Mouse (Mus musculus) midbrain, embryonic 16.5 days (tissue): ENCODE measurements around the gene Angptl6. TPM values are rescaled to one million over a fixed set of nuclear protein-coding genes. Genes with fewer than 3 reads are reported as not detected.

Experiments used
- ATAC-seq: fragments of 200-750 bp; cut with Nextera tagmentation; 2 replicates; pipeline ENCODE4 v1.8.0; 2017; ENCODE audit warnings: moderate TSS enrichment
- H3K27ac ChIP-seq: fragments of 300-500 bp; sonication (generic); 2 replicates; pipeline ENCODE4 v1.5.1; 2014; ENCODE audit warnings: mild to moderate bottlenecking, low read length, mixed read lengths
- H3K27me3 ChIP-seq: fragments of 300-500 bp; sonication (generic); 2 replicates; pipeline ENCODE4 v1.6.1; 2014; ENCODE audit warnings: low read depth, low read length, mixed read lengths; ENCODE audit not compliant: control insufficient read depth, insufficient read depth
- H3K36me3 ChIP-seq: fragments of 300-500 bp; sonication (generic); 2 replicates; pipeline ENCODE4 v1.6.1; 2014; ENCODE audit warnings: mild to moderate bottlenecking, low read length, moderate library complexity, mixed read lengths; ENCODE audit not compliant: control insufficient read depth, insufficient read depth
- H3K4me1 ChIP-seq: fragments of 300-500 bp; sonication (generic); 2 replicates; pipeline ENCODE4 v1.6.1; 2014; ENCODE audit warnings: mild to moderate bottlenecking, low read length, mixed read lengths; ENCODE audit not compliant: control insufficient read depth, insufficient read depth
- H3K4me2 ChIP-seq: fragments of 300-500 bp; sonication (generic); 2 replicates; pipeline ENCODE4 v1.6.1; 2014; ENCODE audit warnings: mild to moderate bottlenecking, low read length, mixed read lengths
- H3K4me3 ChIP-seq: fragments of 300-500 bp; sonication (generic); 2 replicates; pipeline ENCODE4 v1.5.1; 2014; ENCODE audit warnings: low read depth, mild to moderate bottlenecking, low read length, moderate library complexity, mixed read lengths
- H3K9ac ChIP-seq: fragments of 300-500 bp; sonication (generic); 2 replicates; pipeline ENCODE4 v1.6.1; 2014; ENCODE audit warnings: low read depth, low read length, mixed read lengths
- H3K9me3 ChIP-seq: fragments of 300-500 bp; sonication (generic); replicated peaks from 2 replicates; pipeline ENCODE4 v1.6.1; 2014; ENCODE audit warnings: mild to moderate bottlenecking, low read length, mixed read lengths; ENCODE audit not compliant: control insufficient read depth, poor library complexity, severe bottlenecking
- WGBS: fragments of 180-500 bp; shearing (Covaris S2); extraction: QIAGEN DNeasy Blood & Tissue Kit; methylation state at CpG from one replicate; pipeline ENCODE4 v1.1.7; 2014; 5-methylcytosine and 5-hydroxymethylcytosine counted together
- polyA plus RNA-seq: library from polyadenylated mRNA; unstranded; fragments of >200 nt; fragmentation: Nextera tagmentation; extraction: Ambion mirVana; gene quantifications from 2 replicates; pipeline ENCODE4 v1.2.1, GENCODE M21; 2015

Gene Angptl6
- polyA plus RNA-seq, 1 experiment from 2014 or later: 17.7 TPM

DNA sequence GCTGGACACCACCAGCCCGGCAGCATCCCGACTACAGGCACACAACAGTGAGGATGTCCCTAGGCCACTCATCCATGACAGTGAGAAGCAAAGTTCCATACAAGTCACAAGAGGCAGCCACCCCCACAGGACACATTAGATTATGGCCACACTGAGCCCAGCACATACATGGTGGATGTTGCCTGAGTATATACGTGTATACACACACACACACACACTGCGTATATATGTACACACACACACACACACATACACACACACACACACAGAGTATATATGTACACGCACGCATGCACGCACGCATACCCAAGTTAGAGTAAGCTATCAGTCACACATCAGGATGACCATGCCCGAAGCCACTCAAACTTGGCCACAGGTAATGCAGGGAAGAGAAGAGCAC lies 15.9 kb upstream of the Angptl6 start:
- peaks cover 11% of the 10 kb centered on the region for H3K4me1 ChIP-seq
- H3K9ac ChIP-seq: no peak overlapping the region
- H3K4me3 ChIP-seq: no peak overlapping the region
- H3K27ac ChIP-seq: no peak overlapping the region
- peaks cover 38% of the 10 kb centered on the region for H3K36me3 ChIP-seq
- no peaks in the 10 kb centered on the region for H3K9me3 ChIP-seq
- no peaks in the 10 kb centered on the region for H3K27me3 ChIP-seq
- no peak for ATAC-seq
- H3K4me2 ChIP-seq: no peak overlapping the region
- WGBS: 94% methylated on average over 9 of the region's 9 CpGs

DNA sequence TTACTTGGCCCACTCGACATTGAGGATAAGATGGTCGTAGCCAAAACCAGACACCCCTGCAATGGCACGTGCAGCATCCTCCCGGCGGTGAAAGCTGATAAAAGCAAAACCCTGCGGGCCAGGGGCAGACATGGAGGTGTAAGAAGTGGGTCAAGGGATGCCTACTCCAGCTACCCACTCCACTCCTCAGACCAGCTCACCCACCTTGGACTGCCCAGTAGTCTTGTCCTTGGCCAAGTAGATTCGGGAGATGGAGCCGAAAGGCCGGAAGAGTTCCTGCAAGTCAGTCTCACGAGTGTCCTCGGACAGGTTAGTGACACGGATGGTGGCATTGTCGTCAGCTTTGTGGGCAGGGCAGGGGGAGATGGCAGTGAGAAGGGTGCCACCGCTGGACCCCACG lies 15.1 kb upstream of the Angptl6 start:
- no peaks in the 10 kb centered on the region for H3K9me3 ChIP-seq
- peaks cover 46% of the 10 kb centered on the region for H3K36me3 ChIP-seq
- H3K4me3 ChIP-seq: no peak overlapping the region
- no peak for ATAC-seq
- H3K27ac ChIP-seq: no peak overlapping the region
- no peak overlapping the region for H3K9ac ChIP-seq
- H3K27me3 ChIP-seq: no peaks in the 10 kb centered on the region
- H3K4me1 ChIP-seq: peaks cover 11% of the 10 kb centered on the region
- no peak overlapping the region for H3K4me2 ChIP-seq
- WGBS: 91% methylated on average over 15 of the region's 15 CpGs

DNA sequence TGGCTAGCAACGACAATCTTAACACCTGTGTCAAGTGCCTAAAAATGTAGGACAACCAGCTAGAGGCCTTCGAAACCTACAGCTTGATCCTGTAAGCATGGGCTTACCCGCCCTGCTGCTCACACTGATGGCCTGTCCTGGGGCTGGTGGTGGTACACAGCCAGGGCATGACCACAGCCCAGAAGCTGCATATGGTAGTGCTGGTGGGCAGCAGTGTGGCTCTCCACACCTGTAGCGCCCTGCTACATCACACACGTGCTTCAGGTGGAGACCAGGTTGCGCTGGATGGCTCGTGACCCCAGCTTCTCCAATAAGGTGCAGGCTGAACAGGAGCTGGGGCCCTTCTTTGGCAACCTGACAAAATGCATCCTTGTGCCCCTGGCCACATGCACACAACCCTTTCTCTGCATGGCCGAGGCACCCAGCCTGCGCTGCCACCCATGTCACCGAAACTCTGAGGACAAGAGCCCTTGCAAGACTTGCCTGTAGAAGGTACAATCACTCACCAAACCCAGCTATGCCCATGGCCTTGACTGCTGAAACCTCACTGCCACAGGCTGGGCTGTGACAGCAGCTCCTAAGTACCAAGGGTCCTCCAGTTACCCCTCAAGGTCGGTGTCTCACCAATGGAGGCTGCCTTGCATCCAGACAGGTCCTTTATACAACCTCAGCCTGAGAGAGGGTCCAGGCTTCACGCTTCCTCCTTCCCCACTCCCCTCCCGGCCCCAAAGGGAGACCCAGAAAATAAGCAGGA lies 14.2 kb upstream of the Angptl6 start:
- Histone ChIP-seq H3K27ac (no peak overlapping the region), H3K9ac (no peak overlapping the region), H3K4me3 (no peak overlapping the region), H3K4me2 (no peak overlapping the region), H3K9me3 (no peaks in the 10 kb centered on the region), H3K4me1 (peaks cover 12% of the 10 kb centered on the region), H3K36me3 (peaks cover 49% of the 10 kb centered on the region), H3K27me3 (no peaks in the 10 kb centered on the region)
- no peak for ATAC-seq
- WGBS: 89% methylated on average over 13 of the region's 13 CpGs

DNA sequence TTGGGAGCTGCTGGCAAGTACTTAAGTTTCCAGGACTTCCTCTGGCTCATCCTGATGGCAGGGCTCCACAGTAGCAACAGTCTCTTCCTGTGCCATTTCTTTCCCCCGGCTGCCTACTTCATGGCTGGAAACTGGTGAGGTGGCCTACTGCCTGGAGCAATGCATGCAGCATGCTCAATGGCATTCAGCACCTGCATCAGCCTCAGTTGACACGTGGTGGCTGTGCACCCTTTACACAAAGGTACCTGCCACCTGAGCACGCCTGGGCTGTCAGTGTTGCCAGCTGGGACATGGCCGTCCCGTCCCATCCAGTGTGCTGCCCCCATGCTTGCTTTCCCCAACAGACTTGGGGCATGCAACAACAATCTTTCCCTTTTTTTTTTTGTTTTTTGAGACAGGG lies 13.5 kb upstream of the Angptl6 start:
- no peak overlapping the region for H3K4me3 ChIP-seq
- ATAC-seq: no peak
- H3K4me1 ChIP-seq: peaks cover 15% of the 10 kb centered on the region
- H3K36me3 ChIP-seq: peaks cover 49% of the 10 kb centered on the region
- H3K9ac ChIP-seq: no peak overlapping the region
- no peak overlapping the region for H3K27ac ChIP-seq
- no peak overlapping the region for H3K4me2 ChIP-seq
- no peaks in the 10 kb centered on the region for H3K9me3 ChIP-seq
- WGBS: 73% methylated on average over 5 of the region's 5 CpGs
- no peaks in the 10 kb centered on the region for H3K27me3 ChIP-seq

DNA sequence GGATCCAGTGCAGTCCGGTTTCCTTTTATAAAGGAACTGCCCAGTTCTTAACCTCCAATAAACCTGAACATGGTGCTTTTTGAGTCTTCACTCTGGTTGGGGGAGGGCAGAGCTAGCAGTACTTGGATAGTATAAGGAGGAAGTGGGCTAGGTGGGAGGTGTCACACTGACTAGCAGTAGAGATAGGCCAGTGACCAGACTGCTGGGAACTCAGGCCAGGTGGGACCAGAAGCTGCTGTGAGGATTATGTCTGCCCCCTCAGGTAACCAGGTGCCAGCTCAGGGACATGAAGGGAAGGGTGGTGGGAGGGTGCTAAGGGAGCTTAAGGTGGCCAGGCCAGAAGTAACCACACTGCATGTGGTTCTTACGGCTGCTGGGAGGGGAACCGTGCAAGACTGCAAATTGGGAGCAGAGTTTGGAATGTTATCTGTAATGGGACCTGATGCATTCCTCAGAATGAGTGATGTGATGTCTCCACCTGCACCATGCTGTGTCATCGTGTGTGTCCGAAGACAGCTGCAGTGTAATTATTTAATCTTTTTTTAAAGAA lies 12.7 kb upstream of the Angptl6 start:
- ATAC-seq: no peak
- H3K36me3 ChIP-seq: peaks cover 49% of the 10 kb centered on the region
- no peaks in the 10 kb centered on the region for H3K9me3 ChIP-seq
- no peak overlapping the region for H3K9ac ChIP-seq
- peaks cover 10% of the 10 kb centered on the region for H3K4me1 ChIP-seq
- 82% methylated on average over 5 of the region's 5 CpGs for WGBS
- no peak overlapping the region for H3K4me3 ChIP-seq
- H3K27ac ChIP-seq: no peak overlapping the region
- H3K4me2 ChIP-seq: no peak overlapping the region
- no peaks in the 10 kb centered on the region for H3K27me3 ChIP-seq

DNA sequence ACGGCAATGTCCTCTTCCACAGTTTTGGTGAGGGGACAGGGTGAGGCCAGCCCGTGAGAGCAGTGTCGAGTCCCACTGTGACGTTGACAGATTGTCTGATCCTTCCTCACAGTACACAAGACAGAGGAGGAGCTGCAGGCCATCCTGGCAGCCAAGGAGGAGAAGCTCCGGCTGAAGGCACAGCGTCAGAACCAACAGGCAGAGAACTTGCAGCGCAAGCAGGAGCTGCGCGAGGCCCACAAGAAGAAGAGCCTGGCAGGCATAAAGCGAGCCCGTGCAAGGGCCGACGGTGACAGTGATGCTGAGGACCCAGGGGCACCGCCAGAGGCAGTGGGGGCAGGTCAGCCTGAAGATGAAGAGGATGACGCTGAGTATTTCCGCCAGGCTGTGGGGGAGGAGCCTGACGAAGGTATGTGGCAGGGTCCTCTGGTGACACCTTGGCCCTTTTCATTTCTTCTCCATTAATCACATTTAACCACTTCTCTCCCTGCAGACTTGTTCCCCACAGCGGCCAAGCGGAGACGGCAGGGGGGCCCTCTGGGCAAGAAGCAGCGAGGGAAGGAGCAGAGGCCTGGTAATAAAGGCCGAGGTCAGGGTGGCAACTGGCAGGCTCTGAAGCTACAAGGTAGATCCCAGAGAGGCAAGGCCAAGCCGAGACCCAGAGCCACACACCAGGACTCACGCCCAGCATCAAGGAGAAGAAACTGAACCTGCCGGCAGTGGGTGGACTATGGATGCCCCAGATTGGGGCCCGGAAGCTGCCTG lies 12.0 kb upstream of the Angptl6 start:
- Histone ChIP-seq H3K36me3 (peaks cover 49% of the 10 kb centered on the region), H3K9me3 (no peaks in the 10 kb centered on the region), H3K27me3 (no peaks in the 10 kb centered on the region), H3K4me1 (peaks cover 9% of the 10 kb centered on the region), H3K4me3 (no peak overlapping the region), H3K4me2 (no peak overlapping the region), H3K27ac (no peak overlapping the region), H3K9ac (no peak overlapping the region)
- ATAC-seq: no peak
- 84% methylated on average over 26 of the region's 26 CpGs for whole genome bisulfite sequencing

GRCm38 (mm10) chr9:20890411-20890810 lies 10.9 kb upstream of the Angptl6 start:
- Histone ChIP-seq H3K27me3 (no peaks in the 10 kb centered on the region), H3K4me2 (no peak overlapping the region), H3K36me3 (peaks cover 41% of the 10 kb centered on the region), H3K9me3 (no peaks in the 10 kb centered on the region), H3K9ac (no peak overlapping the region), H3K4me1 (peaks cover 9% of the 10 kb centered on the region), H3K27ac (no peak overlapping the region), H3K4me3 (no peak overlapping the region)
- ATAC-seq: no peak
- 94% methylated on average over 5 of the region's 5 CpGs for WGBS

GRCm38 (mm10) chr9:20889185-20890141 lies 9.9 kb upstream of the Angptl6 start:
- no peaks in the 10 kb centered on the region for H3K27me3 ChIP-seq
- peaks cover 36% of the 10 kb centered on the region for H3K36me3 ChIP-seq
- no peak overlapping the region for H3K27ac ChIP-seq
- H3K9ac ChIP-seq: no peak overlapping the region
- peaks cover 9% of the 10 kb centered on the region for H3K4me1 ChIP-seq
- ATAC-seq: no peak
- no peak overlapping the region; the same call in 1 of the 2 replicates for H3K4me2 ChIP-seq
- H3K4me3 ChIP-seq: no peak overlapping the region
- 89% methylated on average over 29 of the region's 29 CpGs for WGBS
- H3K9me3 ChIP-seq: no peaks in the 10 kb centered on the region
